Mouse (Mus musculus) midbrain, embryonic 10.5 days (tissue): ENCODE results near the gene Ctdnep1. TPM values are rescaled to one million over a fixed set of nuclear protein-coding genes. Genes with fewer than 3 reads are reported as not detected.
"Not testable (repeated sequence)": the region's sequence is repeated elsewhere in the genome, so short reads cannot be mapped to it uniquely, and the experiment has no call there.

Experiments
- DNase-seq: peaks from one replicate; pipeline ENCODE4 v3.0.0-alpha.2; 2017; ENCODE audit warnings: low spot score
- H3K27ac ChIP-seq: fragments of 300-500 bp; sonication (generic); replicated peaks from 2 replicates; pipeline ENCODE4 v1.5.1; 2016; ENCODE audit warnings: mild to moderate bottlenecking
- H3K27me3 ChIP-seq: fragments of 300-500 bp; sonication (generic); 2 replicates; pipeline ENCODE4 v1.6.1; 2016; ENCODE audit warnings: low read depth, mild to moderate bottlenecking; ENCODE audit not compliant: poor library complexity, severe bottlenecking
- H3K36me3 ChIP-seq: fragments of 300-500 bp; sonication (generic); 2 replicates; pipeline ENCODE4 v1.6.1; 2016; ENCODE audit warnings: mild to moderate bottlenecking, moderate library complexity
- H3K4me1 ChIP-seq: fragments of 300-500 bp; sonication (generic); 2 replicates; pipeline ENCODE4 v1.6.1; 2016
- H3K4me3 ChIP-seq: fragments of 300-500 bp; sonication (generic); 2 replicates; pipeline ENCODE4 v1.5.1; 2016; ENCODE audit warnings: mild to moderate bottlenecking, moderate library complexity
- H3K9me3 ChIP-seq: fragments of 300-500 bp; sonication (generic); replicated peaks from 2 replicates; pipeline ENCODE4 v1.6.1; 2016; ENCODE audit warnings: mild to moderate bottlenecking
- WGBS: fragments of 180-500 bp; shearing (Covaris S2); methylation state at CpG from one replicate; pipeline ENCODE4 v1.1.7; 2016; 5-methylcytosine and 5-hydroxymethylcytosine counted together
- polyA plus RNA-seq: library from polyadenylated mRNA; unstranded; fragments of >200 nt; fragmentation: Nextera tagmentation; extraction: Ambion mirVana; gene quantifications from 2 replicates; pipeline ENCODE4 v1.2.1, GENCODE M21; 2016

Ctdnep1 gene
- polyA plus RNA-seq, 1 experiment from 2014 or later = 26.3 TPM

DNA sequence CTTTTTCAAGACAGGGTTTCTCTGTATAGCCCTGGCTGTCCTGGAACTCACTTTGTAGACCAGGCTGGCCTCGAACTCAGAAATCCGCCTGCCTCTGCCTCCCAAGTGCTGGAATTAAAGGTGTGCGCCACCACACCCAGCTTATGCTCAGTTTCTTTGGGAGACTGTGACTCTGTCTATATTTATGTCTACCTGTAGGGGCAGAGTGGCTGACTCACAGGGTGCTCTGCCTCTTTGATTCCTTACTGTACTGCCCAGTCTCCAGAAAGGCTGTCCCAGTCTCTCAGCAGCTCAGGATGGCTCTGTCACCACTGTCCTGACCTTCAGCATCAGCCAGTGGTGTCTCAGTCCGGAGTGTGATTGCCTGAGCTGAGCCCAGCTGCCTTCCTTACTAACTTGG, 25.3 kb upstream of the Ctdnep1 start:
- not testable (repeated sequence) for DNase-seq, H3K27me3 ChIP-seq, H3K4me1 ChIP-seq, H3K36me3 ChIP-seq, H3K27ac ChIP-seq, H3K4me3 ChIP-seq, H3K9me3 ChIP-seq
- WGBS = 83% methylated on average over 4 of the region's 4 CpGs

DNA sequence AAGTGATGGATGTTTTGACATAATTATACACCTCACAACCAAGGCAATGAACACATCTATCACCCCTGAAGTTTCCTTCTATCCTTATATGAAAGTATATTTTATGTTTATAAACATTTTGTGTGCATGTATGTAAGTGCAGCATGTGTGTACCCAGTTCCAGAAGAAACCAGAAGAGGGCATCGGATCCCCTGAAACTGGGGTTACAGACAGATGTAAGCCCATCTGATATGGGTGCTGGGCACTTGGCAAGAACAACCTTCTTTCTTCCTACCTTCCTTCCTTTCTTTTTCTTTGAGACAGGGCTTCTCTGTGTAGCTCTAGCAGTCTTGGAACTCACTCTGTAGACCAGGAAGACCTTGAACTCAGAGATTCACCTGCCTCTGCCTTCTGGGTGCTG, 24.7 kb upstream of the Ctdnep1 start:
- H3K27me3 ChIP-seq = no peaks in the 10 kb centered on the region; the same call in none of the 2 replicates
- H3K4me1 ChIP-seq = no peaks in the 10 kb centered on the region
- H3K9me3 ChIP-seq = no peaks in the 10 kb centered on the region
- H3K4me3 ChIP-seq = no peak overlapping the region
- no peaks in the 10 kb centered on the region for H3K36me3 ChIP-seq
- 73% methylated on average over 1 of the region's 1 CpGs for WGBS
- no peak overlapping the region for H3K27ac ChIP-seq
- DNase-seq = no peak

- Histone ChIP-seq H3K4me3 (no peak overlapping the region), H3K9me3 (no peaks in the 10 kb centered on the region), H3K27me3 (peaks cover 43% of the 10 kb centered on the region), H3K4me1 (peaks cover 7% of the 10 kb centered on the region), H3K27ac (no peak overlapping the region), H3K36me3 (no peaks in the 10 kb centered on the region)
- no peak for DNase-seq
- WGBS = 23% methylated on average over 5 of the region's 5 CpGs
Measured at GRCm38 (mm10) chr11:69960616-69961015, 20.3 kb upstream of the Ctdnep1 start.

- peaks cover 18% of the 10 kb centered on the region for H3K4me1 ChIP-seq
- peaks cover 55% of the 10 kb centered on the region for H3K27me3 ChIP-seq
- WGBS = 54% methylated on average over 5 of the region's 5 CpGs
- DNase-seq = no peak
- H3K9me3 ChIP-seq = no peaks in the 10 kb centered on the region
- H3K36me3 ChIP-seq = no peaks in the 10 kb centered on the region
- no peak overlapping the region for H3K4me3 ChIP-seq
- H3K27ac ChIP-seq = no peak overlapping the region
Measured at GRCm38 (mm10) chr11:69961841-69962240, 19.1 kb upstream of the Ctdnep1 start.

DNA sequence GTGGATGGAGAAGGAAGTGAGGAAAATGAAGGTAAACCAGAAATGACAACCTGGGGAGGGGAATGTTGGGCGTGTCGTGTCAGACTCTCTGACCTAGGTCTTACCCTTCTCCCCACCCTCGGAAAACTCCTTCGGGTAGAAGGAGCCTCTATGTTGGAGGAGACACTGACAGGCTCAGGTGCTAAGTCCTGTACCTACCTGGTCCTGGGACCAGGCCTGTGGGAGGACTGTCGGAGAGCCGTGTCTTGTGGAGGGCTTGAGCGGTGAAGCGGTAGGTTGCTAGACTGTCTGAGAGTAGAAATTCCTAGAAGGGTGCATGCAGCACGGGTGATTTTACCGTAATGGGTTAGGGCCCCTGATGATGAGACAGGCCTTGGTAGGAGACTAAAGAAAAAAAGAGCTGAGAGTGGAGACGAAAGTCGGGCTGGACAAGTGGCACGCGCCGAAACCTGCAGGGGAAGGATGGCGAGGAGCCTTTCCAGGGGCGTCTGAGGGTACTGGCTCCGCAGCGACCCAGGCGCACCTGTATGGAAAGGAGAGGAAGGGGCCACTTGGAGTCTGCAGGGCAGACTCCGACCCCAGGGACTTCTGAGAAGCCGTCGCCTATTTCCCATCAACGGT, 16.2 kb upstream of the Ctdnep1 start, which contains the start of gene Cldn7:
Gene Cldn7, plus strand, starts transcription at position 130 of the 621 bp plus-strand sequence.
- 10% methylated on average over 24 of the region's 24 CpGs for WGBS
- H3K4me1 ChIP-seq = peaks cover 19% of the 10 kb centered on the region
- peaks cover 74% of the 10 kb centered on the region for H3K27me3 ChIP-seq
- no peak within 1 kb of the TSS for H3K27ac ChIP-seq
- H3K36me3 ChIP-seq = peaks cover 23% of the 10 kb centered on the region
- no peaks in the 10 kb centered on the region for H3K9me3 ChIP-seq
- peak within 1 kb of the TSS; percentile 35 for H3K4me3 ChIP-seq
- no peak for DNase-seq

- Histone ChIP-seq H3K9me3 (no peaks in the 10 kb centered on the region), H3K27me3 (peaks cover 74% of the 10 kb centered on the region), H3K4me1 (peaks cover 19% of the 10 kb centered on the region), H3K36me3 (peaks cover 30% of the 10 kb centered on the region), H3K4me3 (peak overlapping the region; percentile 40), H3K27ac (no peak overlapping the region)
- WGBS = 2% methylated on average over 49 of the region's 49 CpGs
- DNase-seq = no peak
Measured at GRCm38 (mm10) chr11:69965271-69966005, 15.5 kb upstream of the Ctdnep1 start.

GRCm38 (mm10) chr11:69966006-69966859, 14.7 kb upstream of the Ctdnep1 start:
- H3K27ac ChIP-seq = peak overlapping the region; percentile 55; the same call in 1 of the 2 replicates
- DNase-seq = peak; percentile 41
- H3K9me3 ChIP-seq = no peaks in the 10 kb centered on the region
- peaks cover 36% of the 10 kb centered on the region for H3K36me3 ChIP-seq
- H3K4me3 ChIP-seq = peak overlapping the region; percentile 40
- H3K4me1 ChIP-seq = peaks cover 19% of the 10 kb centered on the region
- peaks cover 74% of the 10 kb centered on the region for H3K27me3 ChIP-seq
- 3% methylated on average over 59 of the region's 59 CpGs for WGBS

- peak overlapping the region; percentile 40 for H3K4me3 ChIP-seq
- DNase-seq = no peak
- H3K36me3 ChIP-seq = peaks cover 43% of the 10 kb centered on the region
- H3K4me1 ChIP-seq = peaks cover 19% of the 10 kb centered on the region
- 39% methylated on average over 17 of the region's 17 CpGs for WGBS
- H3K9me3 ChIP-seq = no peaks in the 10 kb centered on the region
- H3K27ac ChIP-seq = peak overlapping the region; percentile 55; the same call in 1 of the 2 replicates
- H3K27me3 ChIP-seq = peaks cover 68% of the 10 kb centered on the region
Measured at GRCm38 (mm10) chr11:69966860-69967517, 14.0 kb upstream of the Ctdnep1 start.

DNA sequence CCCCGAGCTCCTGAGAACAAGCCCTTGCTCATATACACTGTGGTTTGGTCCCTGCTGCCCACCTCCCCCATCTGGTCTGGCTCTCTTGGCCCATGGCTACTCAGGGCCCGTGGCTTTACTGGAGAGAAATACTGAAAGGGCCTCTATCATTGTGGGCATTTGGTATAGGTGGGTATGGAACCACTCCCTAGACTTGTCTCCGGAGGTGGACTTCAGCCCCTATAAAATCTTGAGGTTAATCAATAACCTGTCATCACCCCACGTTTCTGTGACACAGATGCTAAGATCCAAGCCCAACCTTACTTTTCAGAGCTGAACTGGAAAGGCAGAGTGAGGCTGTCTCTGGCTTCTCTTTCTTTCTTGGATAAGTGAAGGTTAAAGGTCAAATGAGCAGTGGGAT, 12.2 kb upstream of the Ctdnep1 start:
- no peak for DNase-seq
- peaks cover 19% of the 10 kb centered on the region for H3K4me1 ChIP-seq
- H3K27ac ChIP-seq = no peak overlapping the region
- no peak overlapping the region for H3K4me3 ChIP-seq
- peaks cover 61% of the 10 kb centered on the region for H3K36me3 ChIP-seq
- H3K27me3 ChIP-seq = peaks cover 50% of the 10 kb centered on the region
- no peaks in the 10 kb centered on the region for H3K9me3 ChIP-seq
- WGBS = 89% methylated on average over 4 of the region's 4 CpGs

DNA sequence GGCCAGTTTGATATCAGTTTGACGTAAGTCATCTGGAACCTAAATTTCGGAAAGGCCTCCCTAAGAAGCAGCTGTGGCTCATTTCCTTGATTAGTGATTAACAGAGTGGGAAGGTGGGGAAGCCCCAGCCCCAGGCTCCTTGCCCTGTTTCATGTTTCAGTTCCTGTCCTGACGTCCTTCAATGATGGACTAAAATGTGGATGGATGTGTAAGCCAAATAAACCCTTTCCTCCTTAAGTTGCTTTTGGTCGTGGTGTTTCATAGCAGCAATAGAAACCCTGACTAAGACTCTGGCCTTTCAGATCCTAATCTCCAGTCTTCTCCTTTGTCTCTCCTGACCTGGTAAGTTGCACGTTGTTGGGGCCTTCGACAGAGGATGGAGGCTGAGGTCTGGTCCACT, 10.7 kb upstream of the Ctdnep1 start:
- H3K27me3 ChIP-seq = peaks cover 36% of the 10 kb centered on the region
- H3K36me3 ChIP-seq = peaks cover 76% of the 10 kb centered on the region
- DNase-seq = no peak
- peaks cover 16% of the 10 kb centered on the region for H3K4me1 ChIP-seq
- WGBS = 94% methylated on average over 6 of the region's 6 CpGs
- H3K9me3 ChIP-seq = no peaks in the 10 kb centered on the region
- H3K4me3 ChIP-seq = no peak overlapping the region
- H3K27ac ChIP-seq = no peak overlapping the region

- DNase-seq = no peak
- H3K9me3 ChIP-seq = no peaks in the 10 kb centered on the region
- peaks cover 12% of the 10 kb centered on the region for H3K4me1 ChIP-seq
- 84% methylated on average over 3 of the region's 3 CpGs for WGBS
- H3K4me3 ChIP-seq = no peak overlapping the region
- H3K27ac ChIP-seq = no peak overlapping the region
- H3K27me3 ChIP-seq = peaks cover 30% of the 10 kb centered on the region
- peaks cover 81% of the 10 kb centered on the region for H3K36me3 ChIP-seq
Measured at GRCm38 (mm10) chr11:69970775-69971174, 10.2 kb upstream of the Ctdnep1 start.

DNA sequence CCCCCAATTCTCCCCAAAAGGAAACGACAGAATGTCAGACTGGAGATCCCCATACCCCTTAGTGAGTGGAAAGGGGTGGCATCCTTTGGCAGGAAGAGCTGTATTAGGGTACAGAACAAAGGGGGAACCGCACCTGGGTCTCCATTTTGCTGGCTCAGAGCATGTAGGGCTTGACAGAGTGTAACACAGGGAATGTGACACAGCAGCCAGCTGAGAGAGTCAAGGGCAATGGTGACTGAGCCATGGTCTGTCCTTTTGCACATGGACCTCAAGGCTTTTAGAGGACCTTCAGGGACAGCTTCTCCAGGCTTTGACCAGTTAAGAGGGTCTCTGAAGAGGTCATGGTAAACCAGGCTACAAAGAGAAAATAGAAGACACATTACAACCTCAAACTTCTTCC, 6.0 kb upstream of the Ctdnep1 start:
- H3K4me1 ChIP-seq = peaks cover 13% of the 10 kb centered on the region
- no peaks in the 10 kb centered on the region for H3K9me3 ChIP-seq
- WGBS = 92% methylated on average over 2 of the region's 2 CpGs
- DNase-seq = no peak
- no peak overlapping the region for H3K4me3 ChIP-seq
- H3K27ac ChIP-seq = no peak overlapping the region
- H3K36me3 ChIP-seq = peaks cover 88% of the 10 kb centered on the region
- no peaks in the 10 kb centered on the region for H3K27me3 ChIP-seq
